Mouse (Mus musculus): ENCODE data around the gene Stard13. TPM values are rescaled to one million over a fixed set of nuclear protein-coding genes. Genes with fewer than 3 reads are reported as not detected.

Gene Stard13
- total and polyA plus RNA-seq, 3 experiments = not detected

DNA sequence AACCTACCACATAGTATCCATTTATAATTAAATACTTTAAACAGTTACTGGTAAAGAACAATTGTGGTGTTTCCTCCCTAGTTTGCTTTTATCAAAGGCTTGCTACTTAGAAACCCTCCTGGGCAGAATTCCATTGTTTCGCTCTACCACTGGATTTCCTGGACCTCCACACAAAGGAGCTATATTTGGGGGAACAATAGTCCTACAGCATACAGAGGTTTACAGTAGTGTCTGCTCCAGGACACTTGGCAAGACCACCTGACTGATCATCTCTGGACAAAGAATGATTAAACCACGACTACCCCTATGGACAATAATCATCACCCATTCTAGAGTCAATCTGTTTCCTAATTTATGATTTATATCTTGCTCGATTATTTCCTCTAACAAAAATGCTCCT, 34.4 kb downstream of the Stard13 start:
- H3K9me3 ChIP-seq (replicated peaks; ENCODE audit: insufficient read depth, low read length) = no peaks in the 10 kb centered on the region
- no peak overlapping the region for H3K4me3 ChIP-seq (ENCODE audit: control insufficient read depth in 1 of 2, insufficient read depth in 1 of 2, low read depth in 2 of 2, low read length in 2 of 2)
- no peak overlapping the region for H3K27ac ChIP-seq (ENCODE audit: control insufficient read depth, low read depth, low read length)
- no peak for DNase-seq (ENCODE audit: low read depth, low spot score)
- no peak overlapping the region for H3K9ac ChIP-seq (ENCODE audit: control insufficient read depth, low read depth, low read length, poor library complexity, severe bottlenecking)
- H3K4me1 ChIP-seq (ENCODE audit: control insufficient read depth in 1 of 2, insufficient read depth in 2 of 2, low read length in 2 of 2) = no peaks in the 10 kb centered on the region
- TF ChIP-seq MAZ (IDR thresholded peaks at IDR 0.05; ENCODE audit: low read depth, low read length) (no peak), MEF2A (IDR thresholded peaks at IDR 0.05; ENCODE audit: extremely low read depth, insufficient replicate concordance, low read depth, low read length, poor library complexity, severe bottlenecking) (no peak), SMC3 (IDR thresholded peaks at IDR 0.05; ENCODE audit: low read depth, low read length) (no peak), ELF1 (IDR thresholded peaks at IDR 0.05; ENCODE audit: low read depth, low read length) (no peak), USF1 (IDR thresholded peaks at IDR 0.05; ENCODE audit: low read depth, low read length) (no peak)
- no peaks in the 10 kb centered on the region for H3K27me3 ChIP-seq (ENCODE audit: control insufficient read depth in 1 of 2, insufficient read depth in 2 of 2, low read length in 2 of 2)
- no peaks in the 10 kb centered on the region for H3K36me3 ChIP-seq (ENCODE audit: control insufficient read depth in 1 of 2, insufficient read depth in 2 of 2, low read length in 2 of 2)
- H3K79me2 ChIP-seq (ENCODE audit: control insufficient read depth, insufficient read depth, low read length, poor library complexity) = no peaks in the 10 kb centered on the region

DNA sequence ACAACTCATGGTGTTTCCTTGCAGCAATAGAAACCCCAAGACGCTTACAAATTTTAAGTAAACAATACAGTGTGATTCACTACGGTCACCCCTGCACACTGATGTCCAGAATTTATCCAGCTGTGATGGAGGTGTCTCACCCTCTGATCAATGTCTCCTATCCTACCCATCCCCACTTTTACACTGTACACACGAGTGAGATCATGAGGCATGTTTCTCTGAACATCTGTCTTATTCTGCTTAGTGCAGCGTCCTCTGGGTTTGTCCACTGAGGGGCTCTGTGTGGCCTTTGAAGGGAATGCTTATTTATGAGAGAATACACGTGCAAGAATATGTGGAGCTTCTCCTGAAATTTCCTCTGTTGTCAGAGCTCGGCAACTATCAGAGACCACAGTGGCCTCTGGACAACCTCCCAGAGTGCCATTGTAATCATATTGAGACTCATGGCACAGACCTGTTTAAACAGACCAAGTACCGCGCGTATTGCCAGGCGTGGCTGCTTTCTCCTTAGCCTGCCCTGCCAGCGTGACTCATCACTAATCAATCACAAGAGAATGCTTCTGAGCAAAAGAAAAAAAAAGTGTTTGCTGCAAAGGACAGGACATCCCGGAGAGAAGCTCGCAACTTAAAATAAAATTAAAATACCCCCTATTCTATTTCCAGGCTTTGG, 36.9 kb downstream of the Stard13 start:
- Histone ChIP-seq H3K9ac (ENCODE audit: control insufficient read depth, low read depth, low read length, poor library complexity, severe bottlenecking) (no peak overlapping the region), H3K4me1 (ENCODE audit: control insufficient read depth in 1 of 2, insufficient read depth in 2 of 2, low read length in 2 of 2) (no peaks in the 10 kb centered on the region), H3K4me3 (ENCODE audit: control insufficient read depth in 1 of 2, insufficient read depth in 1 of 2, low read depth in 2 of 2, low read length in 2 of 2) (no peak overlapping the region), H3K27me3 (ENCODE audit: control insufficient read depth in 1 of 2, insufficient read depth in 2 of 2, low read length in 2 of 2) (no peaks in the 10 kb centered on the region), H3K36me3 (ENCODE audit: control insufficient read depth in 1 of 2, insufficient read depth in 2 of 2, low read length in 2 of 2) (no peaks in the 10 kb centered on the region), H3K9me3 (replicated peaks; ENCODE audit: insufficient read depth, low read length) (no peaks in the 10 kb centered on the region), H3K27ac (ENCODE audit: control insufficient read depth, low read depth, low read length) (no peak overlapping the region), H3K79me2 (ENCODE audit: control insufficient read depth, insufficient read depth, low read length, poor library complexity) (no peaks in the 10 kb centered on the region)
- TF ChIP-seq MYB (IDR thresholded peaks at IDR 0.05; ENCODE audit: low read depth, low read length) = no peak
- no peak for TF ChIP-seq MXI1 (IDR thresholded peaks at IDR 0.05; ENCODE audit: low read depth, low read length)
- TF ChIP-seq GATA1 (IDR thresholded peaks at IDR 0.05; ENCODE audit: low read depth, low read length) = no peak
- no peak for TF ChIP-seq KAT2A (conservative IDR thresholded peaks at IDR 0.05; ENCODE audit: low read depth, low read length)
- TF ChIP-seq ZKSCAN1 (IDR thresholded peaks at IDR 0.05; ENCODE audit: low read depth, low read length) = no peak
- TF ChIP-seq MAFK (IDR thresholded peaks at IDR 0.05; ENCODE audit: borderline replicate concordance, low read depth, low read length) = no peak
- no peak for TF ChIP-seq UBTF (IDR thresholded peaks at IDR 0.05; ENCODE audit: borderline replicate concordance, insufficient read depth, low read depth, low read length)
- no peak for TF ChIP-seq MAZ (IDR thresholded peaks at IDR 0.05; ENCODE audit: low read depth, low read length)
- TF ChIP-seq TAL1 (IDR thresholded peaks at IDR 0.05; ENCODE audit: low read length) = no peak
- TF ChIP-seq NELFE (IDR thresholded peaks at IDR 0.05; ENCODE audit: low read depth, low read length) = no peak
- no peak for TF ChIP-seq SIN3A (IDR thresholded peaks at IDR 0.05; ENCODE audit: low read length)
- TF ChIP-seq POLR2A (IDR thresholded peaks at IDR 0.05; ENCODE audit: control insufficient read depth in 1 of 2, insufficient read depth in 1 of 2, low read depth in 1 of 2, low read length in 2 of 2, poor library complexity in 1 of 2) = no peak
- TF ChIP-seq CHD1 (IDR thresholded peaks at IDR 0.05; ENCODE audit: low read depth, low read length) = no peak
- TF ChIP-seq MYC (IDR thresholded peaks at IDR 0.05; ENCODE audit: low read depth, low read length) = no peak
- TF ChIP-seq USF2 (IDR thresholded peaks at IDR 0.05; ENCODE audit: borderline replicate concordance in 1 of 2, insufficient read depth in 1 of 2, low read depth in 1 of 2, low read length in 2 of 2) = no peak
- TF ChIP-seq JUND (IDR thresholded peaks at IDR 0.05; ENCODE audit: low read depth, low read length) = no peak
- TF ChIP-seq NRF1 (IDR thresholded peaks at IDR 0.05; ENCODE audit: insufficient read depth, low read depth, low read length, poor library complexity, severe bottlenecking) = no peak
- no peak for TF ChIP-seq ZNF384 (IDR thresholded peaks at IDR 0.05; ENCODE audit: low read depth, low read length)
- no peak for DNase-seq (ENCODE audit: low read depth, low spot score)

Data from MEL (cell line).